Mouse (Mus musculus): Measurements from ENCODE around the gene Scgb1b27. TPM values are rescaled to one million over a fixed set of nuclear protein-coding genes. Genes with fewer than 3 reads are reported as not detected.
"Not testable (repeated sequence)": the region's sequence is repeated elsewhere in the genome, so short reads cannot be mapped to it uniquely, and the experiment has no call there.

The Scgb1b27 gene
- total RNA-seq (2017), result not detected in 2 replicates

DNA sequence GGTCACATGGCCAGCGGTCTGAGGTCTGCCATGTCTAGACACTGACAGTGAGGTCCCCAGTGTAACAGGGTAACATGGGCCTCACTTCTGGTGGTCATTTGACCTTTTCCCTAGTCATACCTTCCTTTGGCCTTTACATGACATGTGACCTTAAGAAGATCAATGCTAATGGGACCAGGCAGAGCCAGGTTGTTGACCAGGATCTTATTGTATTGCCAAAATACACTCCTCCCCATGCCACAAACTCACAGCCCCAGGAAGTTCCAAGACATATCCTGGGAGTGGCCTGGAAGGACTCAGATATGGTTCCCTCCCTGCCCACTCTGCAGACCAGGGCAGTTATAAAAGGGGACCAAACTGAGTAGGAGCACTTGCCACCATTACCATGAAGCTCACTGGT is at the start of gene Scgb1b27:
TSS of gene Scgb1b27 (plus strand) at position 301 of the 400 bp plus-strand sequence.
- ATAC-seq (replicated peaks; ENCODE audit: low read depth, poor library complexity, severe bottlenecking), result not testable (repeated sequence)

GRCm38 (mm10) chr7:33982281-33982680 is 39.0 kb upstream of the Scgb1b27 start:
- ATAC-seq (replicated peaks; ENCODE audit: low read depth, poor library complexity, severe bottlenecking), result not testable (repeated sequence)

GRCm38 (mm10) chr7:34013842-34014241 is 7.4 kb upstream of the Scgb1b27 start, which contains the start of gene Scgb2b27:
Scgb2b27 (minus strand) TSS chr7:34013942.
- no peak for ATAC-seq (replicated peaks; ENCODE audit: low read depth, poor library complexity, severe bottlenecking)

- no peak for ATAC-seq (replicated peaks; ENCODE audit: low read depth, poor library complexity, severe bottlenecking)
Observed at GRCm38 (mm10) chr7:34025641-34026040, 4.4 kb downstream of the Scgb1b27 start.

DNA sequence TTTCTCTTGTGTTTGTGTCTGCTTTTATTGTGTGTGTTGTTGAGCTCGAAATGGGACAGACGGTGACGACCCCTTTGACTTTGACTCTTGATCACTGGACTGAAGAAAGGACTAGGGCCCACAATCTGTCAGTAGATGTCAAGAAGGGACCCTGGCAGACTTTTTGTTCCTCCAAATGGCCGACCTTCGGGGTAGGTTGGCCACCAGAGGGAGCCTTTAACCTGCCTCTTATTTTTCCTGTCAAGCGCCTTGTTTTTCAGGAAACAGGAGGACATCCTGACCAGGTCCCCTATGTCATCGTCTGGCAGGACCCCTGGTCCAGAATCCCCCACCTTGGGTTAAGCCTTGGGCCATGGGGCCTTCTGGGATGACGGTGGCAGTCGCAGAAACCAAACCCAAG is 5.9 kb downstream of the Scgb1b27 start:
- ATAC-seq (replicated peaks; ENCODE audit: low read depth, poor library complexity, severe bottlenecking), result not testable (repeated sequence)

DNA sequence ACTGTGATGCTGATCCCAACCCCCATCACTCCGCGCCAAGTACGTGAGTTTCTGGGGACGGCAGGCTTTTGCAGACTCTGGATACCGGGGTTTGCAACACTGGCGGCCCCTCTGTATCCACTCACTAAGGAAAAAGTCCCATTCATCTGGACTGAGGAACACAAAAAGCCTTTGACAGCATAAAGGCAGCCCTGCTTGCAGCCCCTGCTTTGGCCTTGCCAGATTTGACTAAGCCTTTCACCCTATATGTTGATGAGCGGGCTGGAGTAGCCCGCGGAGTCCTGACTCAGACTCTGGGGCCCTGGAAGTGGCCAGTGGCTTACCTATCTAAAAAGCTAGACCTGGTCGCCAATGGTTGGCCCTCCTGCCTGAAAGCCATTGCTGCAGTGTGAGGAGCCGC is 8.7 kb downstream of the Scgb1b27 start:
- no peak for ATAC-seq (replicated peaks; ENCODE audit: low read depth, poor library complexity, severe bottlenecking)

DNA sequence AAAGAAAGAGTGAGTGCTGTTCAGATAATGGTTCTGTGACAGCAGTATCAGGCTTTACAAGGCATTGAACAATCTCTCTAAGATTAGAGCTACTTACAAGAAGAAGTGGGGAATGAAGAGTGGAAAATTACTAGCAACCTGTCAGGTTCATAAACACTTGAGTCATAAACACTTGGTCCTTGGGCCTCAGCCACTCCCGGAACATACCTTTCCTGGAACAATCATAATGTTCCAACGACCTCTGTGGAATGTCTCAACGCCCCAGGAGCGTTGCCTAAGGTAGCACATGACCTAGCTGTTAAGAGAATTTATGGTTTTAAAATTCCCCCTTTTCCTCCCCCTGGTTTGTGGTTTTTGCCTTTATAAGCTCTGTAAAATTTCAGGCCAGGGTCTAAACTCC is 13.3 kb downstream of the Scgb1b27 start:
- not testable (repeated sequence) for ATAC-seq (replicated peaks; ENCODE audit: low read depth, poor library complexity, severe bottlenecking)

- ATAC-seq (replicated peaks; ENCODE audit: low read depth, poor library complexity, severe bottlenecking), result not testable (repeated sequence)
Observed at GRCm38 (mm10) chr7:34036076-34036815, 15.0 kb downstream of the Scgb1b27 start.

DNA sequence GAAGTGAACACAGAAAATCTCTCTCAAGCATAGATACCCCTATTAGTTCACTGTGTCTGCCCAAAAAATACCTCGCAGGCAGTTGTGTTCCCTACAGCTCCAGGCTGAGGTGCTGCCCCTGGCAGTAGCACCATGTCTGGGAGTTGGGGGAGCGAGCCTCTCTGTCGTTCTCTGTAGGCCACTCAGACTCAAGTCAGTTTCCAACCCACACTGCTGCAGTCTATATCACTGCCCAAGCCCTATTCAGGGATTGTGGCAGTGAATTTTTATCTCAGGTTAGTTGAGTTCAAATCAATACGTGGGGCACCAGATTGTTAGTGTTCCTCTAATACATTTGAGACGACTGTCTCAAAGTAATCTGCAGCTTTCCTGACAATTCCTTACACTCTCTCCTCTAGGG is 46.8 kb downstream of the Scgb1b27 start:
- ATAC-seq (replicated peaks; ENCODE audit: low read depth, poor library complexity, severe bottlenecking), result not testable (repeated sequence)

Other genes starting within 250 kb of the Scgb1b27 start
- gene Scgb2b26, start 76.4 kb upstream of the Scgb1b27 start, total RNA-seq (2017), result not detected in 2 replicates
- gene Scgb2b27, start 7.5 kb upstream of the Scgb1b27 start, total RNA-seq (2017), result not detected in 2 replicates
- gene Scgb1b30, start 73.9 kb downstream of the Scgb1b27 start, total RNA-seq (2017), result not detected in 2 replicates
- gene Wtip, start 111.8 kb downstream of the Scgb1b27 start, total RNA-seq (2017), result not detected in 2 replicates
- gene Uba2, start 148.1 kb downstream of the Scgb1b27 start, total RNA-seq (2017), result 182 and 188 TPM in 2 replicates
- gene Pdcd2l, start 175.2 kb downstream of the Scgb1b27 start, total RNA-seq (2017), result 40.1 and 55.1 TPM in 2 replicates
- 250 and 350 TPM in 2 replicates for gene Gpi1, start 208.9 kb downstream of the Scgb1b27 start, total RNA-seq (2017)
- not detected in 2 replicates for gene Gm6096, start 229.6 kb downstream of the Scgb1b27 start, total RNA-seq (2017)

Data from common myeloid progenitor, adult 5-6 weeks (primary cell).